Mouse (Mus musculus) MEL (cell line): ENCODE measurements around the gene Frem1.

Experiments used
- CTCF ChIP-seq, 3 experiments: IDR thresholded peaks in 2 of 3; conservative IDR thresholded peaks in 1 of 3; 2 replicates each; pipeline ENCODE4 v1.5.1; 2011 to 2012; ENCODE audit warnings: low read length in 3 of 3, low read depth in 2 of 3, mild to moderate bottlenecking in 2 of 3, improper control_type of control experiment in 1 of 3, inconsistent platforms in 1 of 3, mixed read lengths in 1 of 3, moderate library complexity in 1 of 3; ENCODE audit not compliant: control insufficient read depth in 1 of 3, insufficient read depth in 1 of 3, poor library complexity in 1 of 3, severe bottlenecking in 1 of 3
- ETS1 ChIP-seq: IDR thresholded peaks from 2 replicates; pipeline ENCODE4 v1.6.1; 2012; ENCODE audit warnings: low read depth, mild to moderate bottlenecking, inconsistent platforms, low read length, improper control_type of control experiment, moderate library complexity
- GABPA ChIP-seq: IDR thresholded peaks from 2 replicates; pipeline ENCODE4 v1.6.1; 2012; ENCODE audit warnings: low read depth, mild to moderate bottlenecking, inconsistent platforms, low read length, improper control_type of control experiment, moderate library complexity
- MAFK ChIP-seq: IDR thresholded peaks from 2 replicates; pipeline ENCODE4 v1.6.1; 2011; ENCODE audit warnings: low read depth, mild to moderate bottlenecking, low read length, improper control_type of control experiment, borderline replicate concordance
- MAX ChIP-seq: IDR thresholded peaks from 2 replicates; pipeline ENCODE4 v1.6.1; 2011; ENCODE audit warnings: low read length, improper control_type of control experiment
- MAZ ChIP-seq: IDR thresholded peaks from 2 replicates; pipeline ENCODE4 v1.6.1; 2012; ENCODE audit warnings: low read depth, mild to moderate bottlenecking, inconsistent platforms, low read length, improper control_type of control experiment
- MYC ChIP-seq: IDR thresholded peaks from 2 replicates; pipeline ENCODE4 v1.6.1; 2011; ENCODE audit warnings: low read depth, mild to moderate bottlenecking, low read length, improper control_type of control experiment, moderate library complexity
- POLR2A ChIP-seq, 2 experiments: IDR thresholded peaks; 2 replicates each; pipeline ENCODE4 v1.6.1; 2011 to 2012; ENCODE audit warnings: low read length in 2 of 2, mild to moderate bottlenecking in 2 of 2, control low read depth in 1 of 2, improper control_type of control experiment in 1 of 2, low read depth in 1 of 2, moderate library complexity in 1 of 2; ENCODE audit not compliant: control insufficient read depth in 1 of 2, insufficient read depth in 1 of 2, poor library complexity in 1 of 2
- POLR2AphosphoS5 ChIP-seq: IDR thresholded peaks from 2 replicates; pipeline ENCODE4 v1.6.1; 2012; ENCODE audit warnings: low read depth, borderline replicate concordance, mild to moderate bottlenecking, inconsistent platforms, low read length, moderate library complexity, mixed read lengths
- TCF12 ChIP-seq: IDR thresholded peaks from 2 replicates; pipeline ENCODE4 v1.6.1; 2014; ENCODE audit warnings: low read depth, mild to moderate bottlenecking, inconsistent platforms, low read length, improper control_type of control experiment, moderate library complexity

DNA sequence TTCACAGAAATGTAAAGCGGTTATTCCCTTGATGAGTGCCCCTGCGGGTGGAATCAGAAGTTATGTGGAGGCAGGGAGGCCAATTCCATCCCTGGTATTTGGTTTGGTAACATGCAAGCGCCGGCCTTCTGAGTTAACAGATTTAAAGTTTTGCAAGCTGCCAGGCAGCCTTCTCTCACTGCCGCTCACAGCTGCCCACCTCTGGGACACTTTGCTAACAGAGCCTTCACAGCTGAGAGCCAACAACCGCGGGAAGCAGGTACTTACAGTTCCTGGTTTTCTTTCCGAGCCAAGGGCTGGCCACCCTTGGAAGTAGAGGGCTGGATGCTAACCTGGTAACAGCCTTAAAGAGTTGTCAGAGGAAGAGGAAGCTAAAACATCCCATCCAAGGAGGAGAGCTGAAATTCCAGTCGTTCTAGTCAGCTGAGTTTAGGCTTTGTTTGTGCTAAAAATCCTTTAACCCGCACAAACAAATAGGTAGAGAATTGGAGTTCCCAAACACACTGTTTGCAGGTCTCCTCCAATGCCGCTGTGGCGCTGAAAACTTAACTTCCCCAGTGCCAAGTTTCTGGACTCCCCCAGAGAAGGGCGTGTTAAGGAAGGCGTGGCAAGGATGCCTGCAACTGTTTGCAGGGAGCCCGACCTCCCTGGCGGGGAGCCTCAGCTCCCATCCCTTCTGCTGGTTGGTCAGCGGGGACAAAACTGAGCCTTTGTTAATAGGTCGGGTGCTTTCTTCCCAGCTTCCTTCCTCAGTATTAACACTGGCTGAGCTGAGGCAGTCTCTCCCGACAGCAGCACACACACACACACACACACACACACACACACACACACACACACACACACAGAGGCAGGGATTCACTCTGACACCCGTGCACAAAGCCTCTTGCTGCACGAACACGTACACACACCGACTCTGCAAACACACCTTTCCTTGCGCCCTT lies at the start of gene Frem1:
- TF ChIP-seq CTCF (IDR thresholded peaks at IDR 0.05 in 2 of 3, conservative IDR thresholded peaks at IDR 0.05 in 1 of 3; ENCODE audit: control insufficient read depth in 1 of 3, insufficient read depth in 1 of 3, low read depth in 2 of 3, low read length in 3 of 3, poor library complexity in 1 of 3, severe bottlenecking in 1 of 3) (no peak), MAX (no peak), MYC (no peak), ETS1 (no peak), POLR2AphosphoS5 (no peak), MAFK (no peak), TCF12 (no peak), POLR2A (IDR thresholded peaks at IDR 0.05; ENCODE audit: control insufficient read depth in 1 of 2, insufficient read depth in 1 of 2, low read depth in 1 of 2, low read length in 2 of 2, poor library complexity in 1 of 2) (no peak), MAZ (no peak), GABPA (no peak)
